Mouse (Mus musculus) small intestine, adult 2 months (tissue): ENCODE measurements around the gene 4933414I15Rik.

Source experiments
- CTCF ChIP-seq: fragments of 200-500 bp; IDR thresholded peaks from 2 replicates; pipeline ENCODE4 v1.5.1; 2012; ENCODE audit warnings: low read depth, mild to moderate bottlenecking, control low read depth, inconsistent platforms, low read length, moderate library complexity, mixed read lengths; ENCODE audit not compliant: insufficient replicate concordance, insufficient read length; ENCODE audit errors: extremely low read depth
- POLR2A ChIP-seq: fragments of 200-500 bp; IDR thresholded peaks from 2 replicates; pipeline ENCODE4 v1.6.1; 2012; ENCODE audit warnings: low read depth, mild to moderate bottlenecking, control low read depth, inconsistent platforms, low read length, moderate library complexity

- no peak for TF ChIP-seq POLR2A
- TF ChIP-seq CTCF = no peak
Measured at GRCm38 (mm10) chr11:50981667-50982066, 38.1 kb upstream of the 4933414I15Rik start, which contains the start of gene Olfr1377.
